Mouse (Mus musculus) limb, embryonic 15.5 days (tissue): Measurements from ENCODE around the gene Slc35g1. TPM values are rescaled to one million over a fixed set of nuclear protein-coding genes. Genes with fewer than 3 reads are reported as not detected.

Source experiments
- ATAC-seq: fragments of 200-750 bp; cut with Nextera tagmentation; 2 replicates; pipeline ENCODE4 v1.8.0; 2017; ENCODE audit warnings: low read depth, moderate TSS enrichment; ENCODE audit not compliant: insufficient number of reproducible peaks, low FRiP score, low TSS enrichment
- H3K27ac ChIP-seq: fragments of 300-500 bp; sonication (generic); 2 replicates; pipeline ENCODE4 v1.5.1; 2015; ENCODE audit warnings: moderate library complexity, mild to moderate bottlenecking, inconsistent platforms
- H3K27me3 ChIP-seq: fragments of 300-500 bp; sonication (generic); 2 replicates; pipeline ENCODE4 v1.6.1; 2015; ENCODE audit warnings: inconsistent platforms
- H3K36me3 ChIP-seq: fragments of 300-500 bp; sonication (generic); 2 replicates; pipeline ENCODE4 v1.6.1; 2015; ENCODE audit warnings: inconsistent platforms
- H3K4me1 ChIP-seq: fragments of 300-500 bp; sonication (generic); 2 replicates; pipeline ENCODE4 v1.6.1; 2015; ENCODE audit warnings: inconsistent platforms
- H3K4me2 ChIP-seq: fragments of 300-500 bp; sonication (generic); 2 replicates; pipeline ENCODE4 v1.6.1; 2015; ENCODE audit warnings: mild to moderate bottlenecking, inconsistent platforms
- H3K4me3 ChIP-seq: fragments of 300-500 bp; sonication (generic); 2 replicates; pipeline ENCODE4 v1.5.1; 2015; ENCODE audit warnings: mild to moderate bottlenecking, inconsistent platforms
- H3K9ac ChIP-seq: fragments of 300-500 bp; sonication (generic); 2 replicates; pipeline ENCODE4 v1.6.1; 2015; ENCODE audit warnings: inconsistent platforms
- H3K9me3 ChIP-seq: fragments of 300-500 bp; sonication (generic); 2 replicates; pipeline ENCODE4 v1.6.1; 2016; ENCODE audit warnings: inconsistent platforms
- WGBS: fragments of 180-500 bp; shearing (Covaris S2); methylation state at CpG from one replicate; pipeline ENCODE4 v1.1.7; 2015; 5-methylcytosine and 5-hydroxymethylcytosine counted together
- polyA plus RNA-seq: library from polyadenylated mRNA; unstranded; fragments of >200 nt; fragmentation: Nextera tagmentation; extraction: Ambion mirVana; gene quantifications from 2 replicates; pipeline ENCODE4 v1.2.1, GENCODE M21; 2015

The Slc35g1 gene
- polyA plus RNA-seq, 1 experiment from 2014 or later = 3.0 TPM

DNA sequence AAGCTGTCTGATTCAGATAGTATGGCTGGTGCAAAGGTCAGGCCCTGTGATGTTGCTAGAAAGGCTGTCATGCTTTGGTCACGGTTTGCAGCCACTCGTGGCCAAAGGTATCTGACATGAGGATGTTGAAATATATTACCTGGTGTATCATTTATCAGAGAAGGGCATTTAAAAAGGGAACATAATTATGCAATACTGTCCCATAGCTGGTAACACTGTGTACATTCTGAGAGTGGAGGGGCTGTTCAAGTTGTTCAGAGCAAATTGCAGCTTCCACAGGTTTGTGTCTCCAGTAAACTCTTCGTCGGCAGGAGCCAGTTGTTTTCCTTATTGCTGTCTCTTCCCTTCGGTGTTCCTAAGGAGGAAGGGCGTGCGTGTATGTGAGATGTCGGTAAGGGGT is 3.2 kb downstream of the Slc35g1 start:
- Histone ChIP-seq H3K4me2 (no peak overlapping the region), H3K27me3 (no peaks in the 10 kb centered on the region), H3K4me1 (peaks cover 11% of the 10 kb centered on the region; the same call in 1 of the 2 replicates), H3K27ac (no peak overlapping the region), H3K9ac (no peak overlapping the region), H3K4me3 (no peak overlapping the region), H3K9me3 (no peaks in the 10 kb centered on the region), H3K36me3 (no peaks in the 10 kb centered on the region)
- whole genome bisulfite sequencing = 86% methylated on average over 8 of the region's 8 CpGs
- no peak for ATAC-seq

- Histone ChIP-seq H3K27me3 (no peaks in the 10 kb centered on the region), H3K9ac (no peak overlapping the region), H3K4me2 (no peak overlapping the region), H3K4me1 (peaks cover 7% of the 10 kb centered on the region; the same call in 1 of the 2 replicates), H3K36me3 (no peaks in the 10 kb centered on the region), H3K27ac (no peak overlapping the region), H3K9me3 (no peaks in the 10 kb centered on the region), H3K4me3 (no peak overlapping the region)
- 82% methylated on average over 2 of the region's 2 CpGs for WGBS
- ATAC-seq = no peak
These were observed 5.1 kb downstream of the Slc35g1 start for GRCm38 (mm10) chr19:38400851-38401250.

GRCm38 (mm10) chr19:38401416-38401815 is 5.6 kb downstream of the Slc35g1 start:
- peaks cover 2% of the 10 kb centered on the region; the same call in 1 of the 2 replicates for H3K4me1 ChIP-seq
- H3K4me3 ChIP-seq = no peak overlapping the region
- ATAC-seq = no peak
- no peaks in the 10 kb centered on the region for H3K27me3 ChIP-seq
- H3K4me2 ChIP-seq = no peak overlapping the region
- no peak overlapping the region for H3K9ac ChIP-seq
- H3K9me3 ChIP-seq = no peaks in the 10 kb centered on the region
- H3K27ac ChIP-seq = no peak overlapping the region
- no peaks in the 10 kb centered on the region for H3K36me3 ChIP-seq
- WGBS = 89% methylated on average over 2 of the region's 2 CpGs

- 90% methylated on average over 10 of the region's 10 CpGs for WGBS
- no peak overlapping the region for H3K9ac ChIP-seq
- ATAC-seq = no peak
- no peak overlapping the region for H3K4me3 ChIP-seq
- H3K27me3 ChIP-seq = no peaks in the 10 kb centered on the region
- H3K27ac ChIP-seq = no peak overlapping the region
- no peaks in the 10 kb centered on the region for H3K9me3 ChIP-seq
- H3K4me2 ChIP-seq = no peak overlapping the region
- H3K4me1 ChIP-seq = no peaks in the 10 kb centered on the region
- H3K36me3 ChIP-seq = no peaks in the 10 kb centered on the region
These were observed 14.7 kb downstream of the Slc35g1 start for GRCm38 (mm10) chr19:38410357-38411056.

DNA sequence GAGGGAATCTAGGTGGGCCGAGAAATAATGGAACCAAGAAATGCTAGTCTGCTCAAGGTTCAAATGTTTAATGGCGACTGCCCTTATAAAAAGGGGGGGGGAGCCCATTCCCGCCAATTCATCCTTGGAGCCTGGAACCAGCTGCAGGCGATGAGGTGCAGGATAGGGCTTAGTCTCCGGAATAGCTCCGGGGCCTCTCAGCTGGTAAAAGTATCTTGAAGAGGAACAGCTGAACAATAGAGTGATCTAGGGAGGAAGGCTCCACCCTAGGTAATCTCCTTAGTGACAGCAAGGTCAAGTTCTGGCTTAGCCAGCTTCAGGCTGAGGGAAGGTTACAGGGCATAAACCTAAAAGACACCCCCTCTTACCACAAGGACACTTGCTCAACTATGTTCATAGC is 18.1 kb downstream of the Slc35g1 start:
- Histone ChIP-seq H3K36me3 (no peaks in the 10 kb centered on the region), H3K9me3 (no peaks in the 10 kb centered on the region), H3K27ac (no peak overlapping the region), H3K4me3 (no peak overlapping the region), H3K27me3 (no peaks in the 10 kb centered on the region), H3K9ac (no peak overlapping the region), H3K4me1 (peaks cover 2% of the 10 kb centered on the region; the same call in 1 of the 2 replicates), H3K4me2 (no peak overlapping the region)
- no peak for ATAC-seq
- 77% methylated on average over 6 of the region's 6 CpGs for WGBS

DNA sequence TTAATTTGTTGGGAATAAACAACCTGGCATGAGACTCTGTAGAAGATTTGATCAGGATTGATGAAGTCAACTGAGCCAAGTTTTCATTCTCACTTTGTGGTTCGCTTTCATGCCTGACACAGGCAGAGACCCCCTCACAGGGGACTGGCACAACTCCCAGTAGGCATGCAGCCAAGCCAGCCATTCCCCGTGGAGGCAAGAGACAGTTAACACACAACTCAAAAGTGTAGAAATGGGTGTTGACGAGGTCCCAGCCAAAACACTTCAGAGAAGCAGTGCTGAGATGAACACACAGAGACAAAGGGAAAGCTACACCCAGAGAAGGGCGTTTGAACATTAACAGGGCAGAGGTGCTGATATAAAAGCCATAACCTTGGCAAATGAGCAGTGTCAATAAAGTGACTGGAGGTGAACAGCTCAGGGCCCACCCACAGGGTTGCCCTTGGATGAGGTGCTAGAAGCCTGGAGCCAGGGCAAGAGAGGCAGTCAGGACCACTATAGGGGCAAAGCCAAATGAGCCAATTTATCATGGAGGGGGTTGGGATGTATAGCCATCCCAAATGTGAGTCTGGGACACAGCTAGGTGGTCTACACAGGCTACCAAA is 23.1 kb downstream of the Slc35g1 start:
- ATAC-seq = no peak

DNA sequence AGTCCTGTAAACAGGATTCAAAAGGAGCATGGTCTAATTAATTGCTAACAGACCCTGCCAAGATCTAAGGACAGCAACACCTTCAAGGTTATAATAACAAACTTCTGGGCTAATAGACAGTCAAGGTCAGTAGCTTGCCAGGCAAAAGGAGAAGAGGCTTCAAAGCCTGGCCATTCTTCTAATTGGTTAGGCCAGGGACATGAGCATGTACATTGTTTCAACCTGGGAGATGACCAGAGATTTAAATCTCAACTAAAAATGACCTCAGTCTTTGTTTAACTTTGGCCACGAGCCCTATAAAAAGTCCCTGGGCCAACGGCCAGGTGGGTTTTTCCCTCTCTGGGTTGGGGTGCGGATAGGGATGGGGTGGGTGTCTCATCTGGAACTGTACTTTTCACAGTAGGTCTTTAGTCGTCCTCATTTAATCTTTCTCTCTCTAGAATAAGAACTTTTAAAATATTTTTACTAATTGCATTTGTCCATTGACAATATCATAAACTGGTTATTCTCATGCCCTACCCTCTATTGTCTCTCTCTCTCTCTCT is 25.0 kb downstream of the Slc35g1 start:
- ATAC-seq = no peak
- Histone ChIP-seq H3K27me3 (no peaks in the 10 kb centered on the region), H3K36me3 (no peaks in the 10 kb centered on the region), H3K4me1 (peaks cover 2% of the 10 kb centered on the region; the same call in 1 of the 2 replicates), H3K27ac (no peak overlapping the region), H3K9ac (no peak overlapping the region), H3K9me3 (no peaks in the 10 kb centered on the region), H3K4me3 (no peak overlapping the region), H3K4me2 (no peak overlapping the region)
- WGBS = 43% methylated on average over 4 of the region's 4 CpGs

More for the DNA sequence above, 23.1 kb downstream of the Slc35g1 start:
- Histone ChIP-seq H3K4me2 (no peak overlapping the region), H3K36me3 (no peaks in the 10 kb centered on the region), H3K27me3 (no peaks in the 10 kb centered on the region), H3K4me3 (no peak overlapping the region), H3K9me3 (no peaks in the 10 kb centered on the region), H3K27ac (no peak overlapping the region), H3K4me1 (peaks cover 2% of the 10 kb centered on the region; the same call in 1 of the 2 replicates), H3K9ac (no peak overlapping the region)
- WGBS = 57% methylated on average over 4 of the region's 4 CpGs

- H3K27me3 ChIP-seq = no peaks in the 10 kb centered on the region
- no peaks in the 10 kb centered on the region for H3K36me3 ChIP-seq
- no peak overlapping the region for H3K9ac ChIP-seq
- H3K27ac ChIP-seq = no peak overlapping the region
- ATAC-seq = no peak
- peaks cover 2% of the 10 kb centered on the region; the same call in 1 of the 2 replicates for H3K4me1 ChIP-seq
- 60% methylated on average over 7 of the region's 7 CpGs for WGBS
- no peak overlapping the region for H3K4me3 ChIP-seq
- H3K4me2 ChIP-seq = no peak overlapping the region
- no peaks in the 10 kb centered on the region for H3K9me3 ChIP-seq
These were observed 25.7 kb downstream of the Slc35g1 start for GRCm38 (mm10) chr19:38421436-38421835.

DNA sequence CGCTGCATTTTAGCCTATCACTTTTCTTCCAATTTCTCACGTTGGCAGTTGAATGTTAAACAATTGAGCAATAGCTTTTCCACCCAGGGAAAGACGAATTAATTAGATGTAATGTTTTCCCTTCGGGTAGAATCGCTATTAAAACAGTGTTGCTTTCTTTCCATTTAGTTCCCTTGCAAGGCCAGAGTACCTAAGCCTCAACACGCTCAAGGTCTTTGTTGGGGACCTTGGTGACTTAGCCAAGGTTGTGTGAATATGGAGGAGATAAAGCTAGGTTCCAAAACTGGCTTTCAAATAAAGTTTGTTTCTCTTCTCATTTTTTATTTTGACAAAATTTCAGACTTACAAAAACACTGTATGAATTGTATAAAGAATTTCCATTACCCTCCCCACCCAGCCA is 27.1 kb downstream of the Slc35g1 start:
- WGBS = 47% methylated on average over 6 of the region's 6 CpGs

DNA sequence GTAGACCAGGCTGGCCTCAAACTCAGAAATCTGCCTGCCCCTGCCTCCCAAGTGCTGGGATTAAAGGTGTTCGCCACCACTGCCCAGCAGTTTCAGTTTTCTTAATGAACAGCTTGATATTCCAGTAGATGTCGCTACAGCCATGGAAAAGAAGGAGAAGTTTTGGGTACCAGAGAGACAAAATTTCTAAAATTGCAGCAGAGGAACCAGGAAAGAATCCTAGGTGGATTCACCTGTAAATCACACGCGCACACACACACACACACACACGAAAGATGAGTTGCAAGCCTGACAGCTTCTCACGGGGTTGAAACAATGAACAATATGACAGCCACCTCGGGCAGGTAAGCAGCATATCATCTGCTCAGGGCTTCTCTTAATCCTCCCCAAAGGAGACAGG is 28.1 kb downstream of the Slc35g1 start:
- no peak for ATAC-seq
- 41% methylated on average over 7 of the region's 7 CpGs for WGBS

More for the DNA sequence above, 27.1 kb downstream of the Slc35g1 start:
- Histone ChIP-seq H3K36me3 (no peaks in the 10 kb centered on the region), H3K4me3 (no peak overlapping the region), H3K27ac (no peak overlapping the region), H3K4me1 (peaks cover 2% of the 10 kb centered on the region; the same call in 1 of the 2 replicates), H3K27me3 (no peaks in the 10 kb centered on the region), H3K9me3 (no peaks in the 10 kb centered on the region), H3K9ac (no peak overlapping the region), H3K4me2 (no peak overlapping the region)
- no peak for ATAC-seq

GRCm38 (mm10) chr19:38424581-38424980 is 28.8 kb downstream of the Slc35g1 start:
- Histone ChIP-seq H3K9ac (no peak overlapping the region), H3K4me3 (no peak overlapping the region), H3K27me3 (no peaks in the 10 kb centered on the region), H3K4me2 (no peak overlapping the region), H3K4me1 (no peaks in the 10 kb centered on the region), H3K36me3 (no peaks in the 10 kb centered on the region), H3K27ac (no peak overlapping the region), H3K9me3 (no peaks in the 10 kb centered on the region)
- whole genome bisulfite sequencing = 60% methylated on average over 7 of the region's 7 CpGs
- no peak for ATAC-seq

More for the DNA sequence above, 28.1 kb downstream of the Slc35g1 start:
- H3K4me3 ChIP-seq = no peak overlapping the region
- 0 out of 2 replicates have a peak, but pooled peaks cover under 1% of the 10 kb centered on the region for H3K4me1 ChIP-seq
- H3K4me2 ChIP-seq = no peak overlapping the region
- H3K9ac ChIP-seq = no peak overlapping the region
- H3K27me3 ChIP-seq = no peaks in the 10 kb centered on the region
- no peaks in the 10 kb centered on the region for H3K36me3 ChIP-seq
- H3K9me3 ChIP-seq = no peaks in the 10 kb centered on the region
- no peak overlapping the region for H3K27ac ChIP-seq

GRCm38 (mm10) chr19:38429269-38429668 is 33.5 kb downstream of the Slc35g1 start:
- Histone ChIP-seq H3K9me3 (no peaks in the 10 kb centered on the region), H3K36me3 (no peaks in the 10 kb centered on the region), H3K4me2 (no peak overlapping the region), H3K27me3 (no peaks in the 10 kb centered on the region), H3K4me1 (no peaks in the 10 kb centered on the region), H3K9ac (no peak overlapping the region), H3K27ac (no peak overlapping the region), H3K4me3 (no peak overlapping the region)
- WGBS = 51% methylated on average over 5 of the region's 5 CpGs
- ATAC-seq = no peak
